Mouse (Mus musculus) embryonic fibroblast, embryonic 13.5 days (primary cell): Measurements from ENCODE around the gene Fut8.

Experiments used
- CTCF ChIP-seq: IDR thresholded peaks from 2 replicates; pipeline ENCODE4 v1.5.1; 2011; ENCODE audit warnings: mild to moderate bottlenecking, control low read depth, low read length, moderate library complexity, borderline replicate concordance; ENCODE audit not compliant: insufficient read depth
- POLR2A ChIP-seq: IDR thresholded peaks from 2 replicates; pipeline ENCODE4 v1.6.1; 2011; ENCODE audit warnings: low read depth, mild to moderate bottlenecking, control low read depth, low read length, moderate library complexity

DNA sequence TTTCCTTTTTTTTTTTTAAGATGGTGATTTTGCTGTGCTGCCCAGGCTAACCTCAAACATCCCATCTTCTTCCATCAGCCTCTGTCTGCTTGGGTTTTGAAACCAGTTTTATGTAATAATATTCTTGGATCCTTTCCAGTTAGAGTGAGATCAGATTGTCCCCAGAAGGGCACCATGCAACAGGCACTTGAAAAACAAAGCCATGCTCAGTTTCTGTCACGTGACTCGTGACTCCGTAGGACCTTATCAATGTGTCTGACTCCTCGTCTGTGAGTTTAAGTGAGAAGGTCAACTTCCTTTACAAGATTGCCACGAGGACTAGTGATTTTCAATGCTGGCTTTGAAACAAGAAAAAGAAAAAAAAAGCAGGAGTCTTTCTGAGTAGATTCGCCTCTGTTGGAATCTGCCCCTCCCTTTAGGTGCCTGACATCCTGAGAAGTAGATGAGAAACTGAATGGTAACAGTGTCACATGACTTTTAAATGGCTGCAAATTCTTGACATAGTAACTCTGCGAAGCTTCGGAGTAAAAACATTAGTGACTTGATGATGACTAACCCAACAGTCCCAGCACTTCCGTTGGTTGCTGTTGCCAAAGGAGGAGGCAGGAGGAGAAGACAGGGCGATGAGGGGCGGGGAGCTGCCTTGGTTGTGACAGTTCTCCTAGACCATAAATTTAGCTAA lies 21.3 kb upstream of the Fut8 start:
- TF ChIP-seq CTCF (no peak), POLR2A (no peak)
